Mouse (Mus musculus): Measurements from ENCODE around the gene Zmynd15.
"Not testable (repeated sequence)": the region's sequence is repeated elsewhere in the genome, so short reads cannot be mapped to it uniquely, and the experiment has no call there.

GRCm38 (mm10) chr11:70473291-70473690 is 14.1 kb downstream of the Zmynd15 start:
- not testable (repeated sequence) for TF ChIP-seq EP300, CTCF (IDR thresholded peaks at IDR 0.05; ENCODE audit: low read depth)
